ENCODE assay signal across 12 mouse cellular contexts in the genomic region with DNA sequence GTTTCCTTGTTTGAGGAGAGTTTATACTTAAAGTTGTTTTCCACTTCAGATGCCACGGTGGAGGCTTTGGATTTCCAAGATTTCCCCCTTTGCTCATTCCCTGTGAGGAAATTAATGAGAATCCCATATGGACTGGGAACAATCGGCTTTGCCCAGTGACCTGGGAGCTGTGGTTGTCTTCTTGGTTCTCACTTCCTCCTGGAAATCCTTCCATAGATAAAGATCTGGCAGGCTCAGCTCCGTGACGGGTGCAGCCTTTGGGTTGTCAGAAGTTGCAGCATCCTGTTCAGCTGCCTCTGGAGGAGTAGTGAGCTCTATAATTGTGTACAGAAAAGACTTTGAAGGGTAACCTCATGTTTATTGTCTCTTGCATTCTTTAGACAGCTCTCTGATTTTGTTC.
DNase-seq lines count a peak whose midpoint lies in the region; ATAC-seq and TF ChIP-seq lines count a peak whose summit lies in the region.
"Had no signal": no experiment of that assay in that cellular context is flagged by ENCODE, and none has a peak within 500 bp of the region (broad histone marks: within the 10 kb centered on the region; RNA-seq: fewer than 3 reads in every experiment).

No protein-coding gene starts in this region.

- H3K36me3 ChIP-seq in heart, adult 2 months (ENCODE audit: control insufficient read depth, insufficient read depth, low read length), result no peaks in the 10 kb centered on the region
- no peaks in the 10 kb centered on the region for H3K36me3 ChIP-seq in heart, embryonic 10.5 days
- no peaks in the 10 kb centered on the region for H3K36me3 ChIP-seq in heart, embryonic 15.5 days
- no peaks in the 10 kb centered on the region for H3K36me3 ChIP-seq in kidney, embryonic 15.5 days
- H3K36me3 ChIP-seq in midbrain, embryonic 15.5 days (replicated peaks), result no peaks in the 10 kb centered on the region
- no peaks in the 10 kb centered on the region for H3K36me3 ChIP-seq in hindbrain, embryonic 10.5 days
- H3K36me3 ChIP-seq: intestine, embryonic 15.5 days had no signal

- DNase-seq in heart, adult 2 months, result peak; percentile 35 to 66
- DNase-seq in heart, embryonic 10.5 days (ENCODE audit: low spot score), result no peak
- peak; percentile 11 for DNase-seq in lung, postnatal 14 days
- DNase-seq in hindbrain, embryonic 10.5 days (ENCODE audit: low spot score), result no peak
- DNase-seq: cerebellum, adult 11-12 months; embryo, embryonic 11 days; liver had no signal

- 0 out of 2 replicates have a peak, but pooled peaks have one; percentile 12 for TF ChIP-seq CTCF in heart, adult 2 months (IDR thresholded peaks at IDR 0.05)

- TF ChIP-seq EP300 in heart, adult 2 months (IDR thresholded peaks at IDR 0.05; ENCODE audit: insufficient read depth, low read depth, low read length), result peak; percentile 95

- no peaks in the 10 kb centered on the region for H3K27me3 ChIP-seq in heart, adult 2 months (ENCODE audit: control insufficient read depth, insufficient read depth, low read length)
- H3K27me3 ChIP-seq in heart, embryonic 10.5 days (ENCODE audit: insufficient read depth, poor library complexity, severe bottlenecking), result no peaks in the 10 kb centered on the region
- H3K27me3 ChIP-seq in heart, embryonic 15.5 days, result no peaks in the 10 kb centered on the region
- no peaks in the 10 kb centered on the region for H3K27me3 ChIP-seq in kidney, embryonic 15.5 days
- H3K27me3 ChIP-seq in midbrain, embryonic 15.5 days (replicated peaks), result no peaks in the 10 kb centered on the region
- no peaks in the 10 kb centered on the region for H3K27me3 ChIP-seq in hindbrain, embryonic 10.5 days (ENCODE audit: insufficient read depth, poor library complexity, severe bottlenecking)
- H3K27me3 ChIP-seq: intestine, embryonic 15.5 days had no signal

- peak overlapping the region; percentile 80 for H3K27ac ChIP-seq in heart, adult 2 months
- H3K27ac ChIP-seq in heart, embryonic 10.5 days, result no peak overlapping the region
- H3K27ac ChIP-seq in heart, embryonic 15.5 days, result peak overlapping the region; percentile 32; the same call in 1 of the 2 replicates
- H3K27ac ChIP-seq in kidney, embryonic 15.5 days, result peak overlapping the region; percentile 45; the same call in 1 of the 2 replicates
- H3K27ac ChIP-seq in midbrain, embryonic 15.5 days, result no peak overlapping the region
- H3K27ac ChIP-seq in hindbrain, embryonic 10.5 days, result no peak overlapping the region
- H3K27ac ChIP-seq: intestine, embryonic 15.5 days had no signal

- H3K9me3 ChIP-seq in heart, embryonic 10.5 days, result no peaks in the 10 kb centered on the region
- no peaks in the 10 kb centered on the region for H3K9me3 ChIP-seq in heart, embryonic 15.5 days (replicated peaks)
- no peaks in the 10 kb centered on the region for H3K9me3 ChIP-seq in kidney, embryonic 15.5 days (replicated peaks)
- H3K9me3 ChIP-seq in midbrain, embryonic 15.5 days, result no peaks in the 10 kb centered on the region
- H3K9me3 ChIP-seq in hindbrain, embryonic 10.5 days, result no peaks in the 10 kb centered on the region
- H3K9me3 ChIP-seq: intestine, embryonic 15.5 days had no signal

- TF ChIP-seq POLR2A in heart, adult 2 months (IDR thresholded peaks at IDR 0.05; ENCODE audit: insufficient read depth, low read depth, low read length), result 0 out of 2 replicates have a peak, but pooled peaks have one; percentile 19

- H3K9ac ChIP-seq in heart, adult 2 months (ENCODE audit: low read depth, low read length), result no peak overlapping the region
- no peak overlapping the region for H3K9ac ChIP-seq in heart, embryonic 15.5 days
- no peak overlapping the region for H3K9ac ChIP-seq in kidney, embryonic 15.5 days
- no peak overlapping the region for H3K9ac ChIP-seq in midbrain, embryonic 15.5 days
- H3K9ac ChIP-seq: intestine, embryonic 15.5 days had no signal

- peaks cover 11% of the 10 kb centered on the region for H3K4me1 ChIP-seq in heart, adult 2 months (ENCODE audit: control insufficient read depth, insufficient read depth, low read length)
- H3K4me1 ChIP-seq in heart, embryonic 10.5 days, result 0 out of 2 replicates have a peak, but pooled peaks cover 3% of the 10 kb centered on the region
- no peaks in the 10 kb centered on the region for H3K4me1 ChIP-seq in heart, embryonic 15.5 days (replicated peaks)
- no peaks in the 10 kb centered on the region for H3K4me1 ChIP-seq in kidney, embryonic 15.5 days
- H3K4me1 ChIP-seq in midbrain, embryonic 15.5 days, result no peaks in the 10 kb centered on the region
- H3K4me1 ChIP-seq in hindbrain, embryonic 10.5 days (replicated peaks), result no peaks in the 10 kb centered on the region
- H3K4me1 ChIP-seq: intestine, embryonic 15.5 days had no signal

- no peak overlapping the region for H3K4me2 ChIP-seq in heart, embryonic 15.5 days
- no peak overlapping the region for H3K4me2 ChIP-seq in kidney, embryonic 15.5 days
- H3K4me2 ChIP-seq in midbrain, embryonic 15.5 days, result no peak overlapping the region
- H3K4me2 ChIP-seq: intestine, embryonic 15.5 days had no signal

- no peak for ATAC-seq in heart, embryonic 15.5 days (replicated peaks; ENCODE audit: insufficient number of reproducible peaks, insufficient read depth, low FRiP score, low read depth)
- no peak for ATAC-seq in kidney, embryonic 15.5 days (replicated peaks; ENCODE audit: low FRiP score)
- no peak for ATAC-seq in midbrain, embryonic 15.5 days (replicated peaks)
- ATAC-seq in erythroid progenitor cell, adult 5-6 weeks (replicated peaks; ENCODE audit: low FRiP score, poor library complexity, severe bottlenecking), result no peak
- ATAC-seq: intestine, embryonic 15.5 days had no signal

- no peaks in the 10 kb centered on the region for H3K79me2 ChIP-seq in heart, adult 2 months (replicated peaks; ENCODE audit: control insufficient read depth, insufficient read depth, low read length)

- no peak overlapping the region for H3K4me3 ChIP-seq in heart, adult 2 months
- no peak overlapping the region for H3K4me3 ChIP-seq in heart, embryonic 10.5 days
- no peak overlapping the region for H3K4me3 ChIP-seq in heart, embryonic 15.5 days
- no peak overlapping the region for H3K4me3 ChIP-seq in kidney, embryonic 15.5 days (replicated peaks)
- H3K4me3 ChIP-seq in midbrain, embryonic 15.5 days, result no peak overlapping the region
- no peak overlapping the region for H3K4me3 ChIP-seq in hindbrain, embryonic 10.5 days
- H3K4me3 ChIP-seq: intestine, embryonic 15.5 days had no signal

- 33% methylated on average over 4 of the region's 4 CpGs for WGBS in heart, adult 2 months
- WGBS in heart, embryonic 10.5 days, result 36% methylated on average over 4 of the region's 4 CpGs
- 44% methylated on average over 4 of the region's 4 CpGs for WGBS in heart, embryonic 15.5 days
- WGBS in kidney, embryonic 15.5 days, result 31% methylated on average over 4 of the region's 4 CpGs
- 81% methylated on average over 4 of the region's 4 CpGs for WGBS in midbrain, embryonic 15.5 days
- WGBS in hindbrain, embryonic 10.5 days, result 74% methylated on average over 4 of the region's 4 CpGs

- intact Hi-C loops in heart, adult 2 months (cut with DNase I), result loop anchor here (1.0 to 10.0 kb wide), 3 partner anchors 21 to 244 kb away; partner anchors contain the start of gene Ankrd28

Comparison
In these comparisons a context has a peak if more than half of its experiments do, and no peak if none do; other contexts are left out.
1. DNase-seq: peak in heart, adult 2 months (2 of 2) and lung, postnatal 14 days (single experiment); none in heart, embryonic 10.5 days (single experiment) and hindbrain, embryonic 10.5 days (single experiment).
2. H3K27ac ChIP-seq: peak in heart, adult 2 months (single experiment), heart, embryonic 15.5 days (single experiment) and kidney, embryonic 15.5 days (single experiment); none in heart, embryonic 10.5 days (single experiment), midbrain, embryonic 15.5 days (single experiment) and hindbrain, embryonic 10.5 days (single experiment).